Mouse (Mus musculus) heart, embryonic 16.5 days (tissue): ENCODE results near the gene Wbp11. TPM values are rescaled to one million over a fixed set of nuclear protein-coding genes. Genes with fewer than 3 reads are reported as not detected.

Experiments
- ATAC-seq: fragments of 200-750 bp; cut with Nextera tagmentation; replicated peaks from 2 replicates; pipeline ENCODE4 v1.8.0; 2017; ENCODE audit warnings: moderate number of reproducible peaks; ENCODE audit not compliant: insufficient read depth, low FRiP score; ENCODE audit errors: extremely low read depth
- H3K27ac ChIP-seq: fragments of 300-500 bp; sonication (generic); 2 replicates; pipeline ENCODE4 v1.5.1; 2014; ENCODE audit warnings: mild to moderate bottlenecking, low read length, control low read depth, moderate library complexity
- H3K27me3 ChIP-seq: fragments of 300-500 bp; sonication (generic); 2 replicates; pipeline ENCODE4 v1.6.1; 2014; ENCODE audit warnings: low read length, mixed read lengths; ENCODE audit not compliant: control insufficient read depth, insufficient read depth
- H3K36me3 ChIP-seq: fragments of 300-500 bp; sonication (generic); 2 replicates; pipeline ENCODE4 v1.6.1; 2014; ENCODE audit not compliant: control insufficient read depth, insufficient read depth
- H3K4me1 ChIP-seq: fragments of 300-500 bp; sonication (generic); 2 replicates; pipeline ENCODE4 v1.6.1; 2014; ENCODE audit warnings: low read length, mixed read lengths; ENCODE audit not compliant: control insufficient read depth, insufficient read depth
- H3K4me2 ChIP-seq: fragments of 300-500 bp; sonication (generic); 2 replicates; pipeline ENCODE4 v1.6.1; 2014; ENCODE audit warnings: low read depth, mild to moderate bottlenecking, control low read depth, low read length
- H3K4me3 ChIP-seq: fragments of 300-500 bp; sonication (generic); 2 replicates; pipeline ENCODE4 v1.5.1; 2014; ENCODE audit warnings: mild to moderate bottlenecking, control low read depth, low read length
- H3K9ac ChIP-seq: fragments of 300-500 bp; sonication (generic); 2 replicates; pipeline ENCODE4 v1.6.1; 2014; ENCODE audit warnings: low read length, control low read depth
- H3K9me3 ChIP-seq: fragments of 300-500 bp; sonication (generic); replicated peaks from 2 replicates; pipeline ENCODE4 v1.6.1; 2016; ENCODE audit warnings: low read length; ENCODE audit not compliant: control insufficient read depth
- WGBS: fragments of 180-500 bp; shearing (Covaris S2); extraction: QIAGEN DNeasy Blood & Tissue Kit; methylation state at CpG from one replicate; pipeline ENCODE4 v1.1.7; 2014; 5-methylcytosine and 5-hydroxymethylcytosine counted together
- polyA plus RNA-seq: library from polyadenylated mRNA; unstranded; fragments of >200 nt; fragmentation: Nextera tagmentation; extraction: Ambion mirVana; gene quantifications from 2 replicates; pipeline ENCODE4 v1.2.1, GENCODE M21; 2015

Wbp11 gene
- polyA plus RNA-seq, result 64.5 and 77.7 TPM in 2 replicates

GRCm38 (mm10) chr6:136827881-136828561, at the start of gene Wbp11:
Wbp11 (minus strand) TSS chr6:136828233.
- H3K4me3 ChIP-seq, result peak within 1 kb of the TSS; percentile 100
- peak within 1 kb of the TSS; percentile 86 for H3K27ac ChIP-seq
- peaks cover 4% of the 10 kb centered on the region for H3K4me1 ChIP-seq
- H3K36me3 ChIP-seq, result peaks cover 18% of the 10 kb centered on the region
- no peaks in the 10 kb centered on the region for H3K27me3 ChIP-seq
- H3K4me2 ChIP-seq, result peak within 1 kb of the TSS; percentile 91
- H3K9me3 ChIP-seq, result no peaks in the 10 kb centered on the region
- under 1% methylated on average over 45 of the region's 45 CpGs for WGBS
- peak; percentile 100 for ATAC-seq
- peak within 1 kb of the TSS; percentile 100 for H3K9ac ChIP-seq

- H3K36me3 ChIP-seq, result peaks cover 9% of the 10 kb centered on the region
- no peaks in the 10 kb centered on the region for H3K9me3 ChIP-seq
- WGBS, result 26% methylated on average over 9 of the region's 9 CpGs
- peak within 1 kb of the TSS; percentile 56 for H3K4me3 ChIP-seq
- H3K9ac ChIP-seq, result peak within 1 kb of the TSS; percentile 72
- peak; percentile 80 for ATAC-seq
- H3K27ac ChIP-seq, result peak within 1 kb of the TSS; percentile 90
- peak within 1 kb of the TSS; percentile 62 for H3K4me2 ChIP-seq
- H3K4me1 ChIP-seq, result peaks cover 11% of the 10 kb centered on the region
- H3K27me3 ChIP-seq, result no peaks in the 10 kb centered on the region
Observed at GRCm38 (mm10) chr6:136875670-136876069, 47.6 kb upstream of the Wbp11 start, which contains the start of gene Mgp. Mgp (minus strand) TSS chr6:136875823.

- ATAC-seq, result peak; percentile 70
- WGBS, result 15% methylated on average over 8 of the region's 8 CpGs
- peaks cover 11% of the 10 kb centered on the region for H3K4me1 ChIP-seq
- H3K27ac ChIP-seq, result peak overlapping the region; percentile 71
- H3K4me3 ChIP-seq, result peak overlapping the region; percentile 47
- H3K36me3 ChIP-seq, result peaks cover 9% of the 10 kb centered on the region
- H3K4me2 ChIP-seq, result peak overlapping the region; percentile 57
- no peaks in the 10 kb centered on the region for H3K27me3 ChIP-seq
- no peaks in the 10 kb centered on the region for H3K9me3 ChIP-seq
- peak overlapping the region; percentile 66 for H3K9ac ChIP-seq
Observed at GRCm38 (mm10) chr6:136874599-136874998, 46.6 kb upstream of the Wbp11 start.

- H3K4me2 ChIP-seq, result no peak overlapping the region
- H3K9ac ChIP-seq, result no peak overlapping the region
- no peak for ATAC-seq
- no peaks in the 10 kb centered on the region for H3K9me3 ChIP-seq
- peaks cover 9% of the 10 kb centered on the region for H3K36me3 ChIP-seq
- H3K27ac ChIP-seq, result no peak overlapping the region
- whole genome bisulfite sequencing, result 63% methylated on average over 5 of the region's 5 CpGs
- H3K4me3 ChIP-seq, result no peak overlapping the region
- H3K27me3 ChIP-seq, result no peaks in the 10 kb centered on the region
- H3K4me1 ChIP-seq, result no peaks in the 10 kb centered on the region
Observed at GRCm38 (mm10) chr6:136868921-136869320, 40.9 kb upstream of the Wbp11 start.

- no peak for ATAC-seq
Observed at GRCm38 (mm10) chr6:136866150-136866549, 38.1 kb upstream of the Wbp11 start.

GRCm38 (mm10) chr6:136865360-136865759, 37.3 kb upstream of the Wbp11 start:
- H3K27me3 ChIP-seq, result no peaks in the 10 kb centered on the region
- H3K4me2 ChIP-seq, result no peak overlapping the region
- H3K9ac ChIP-seq, result no peak overlapping the region
- H3K4me3 ChIP-seq, result no peak overlapping the region
- H3K9me3 ChIP-seq, result no peaks in the 10 kb centered on the region
- H3K27ac ChIP-seq, result no peak overlapping the region
- peaks cover 5% of the 10 kb centered on the region; the same call in 1 of the 2 replicates for H3K4me1 ChIP-seq
- 77% methylated on average over 5 of the region's 5 CpGs for WGBS
- no peak for ATAC-seq
- no peaks in the 10 kb centered on the region for H3K36me3 ChIP-seq

More at GRCm38 (mm10) chr6:136866150-136866549, 38.1 kb upstream of the Wbp11 start:
- no peaks in the 10 kb centered on the region for H3K9me3 ChIP-seq
- 77% methylated on average over 4 of the region's 4 CpGs for WGBS
- no peak overlapping the region for H3K4me2 ChIP-seq
- H3K4me1 ChIP-seq, result no peaks in the 10 kb centered on the region
- H3K27me3 ChIP-seq, result no peaks in the 10 kb centered on the region
- H3K9ac ChIP-seq, result no peak overlapping the region
- no peaks in the 10 kb centered on the region for H3K36me3 ChIP-seq
- H3K4me3 ChIP-seq, result no peak overlapping the region
- no peak overlapping the region for H3K27ac ChIP-seq

- no peaks in the 10 kb centered on the region for H3K27me3 ChIP-seq
- H3K9me3 ChIP-seq, result no peaks in the 10 kb centered on the region
- H3K4me1 ChIP-seq, result peaks cover 42% of the 10 kb centered on the region
- no peaks in the 10 kb centered on the region for H3K36me3 ChIP-seq
- 36% methylated on average over 9 of the region's 9 CpGs for WGBS
- peak overlapping the region; percentile 16; the same call in 1 of the 2 replicates for H3K4me3 ChIP-seq
- H3K4me2 ChIP-seq, result peak overlapping the region; percentile 43
- peak overlapping the region; percentile 68 for H3K9ac ChIP-seq
- H3K27ac ChIP-seq, result peak overlapping the region; percentile 95
- ATAC-seq, result no peak
Observed at GRCm38 (mm10) chr6:136861020-136861419, 33.0 kb upstream of the Wbp11 start.

GRCm38 (mm10) chr6:136858420-136858819, 30.4 kb upstream of the Wbp11 start:
- no peak for ATAC-seq
- 42% methylated on average over 8 of the region's 8 CpGs for WGBS
- no peak overlapping the region for H3K4me3 ChIP-seq
- no peaks in the 10 kb centered on the region for H3K27me3 ChIP-seq
- H3K4me2 ChIP-seq, result peak overlapping the region; percentile 67; the same call in 1 of the 2 replicates
- no peak overlapping the region for H3K9ac ChIP-seq
- peaks cover 47% of the 10 kb centered on the region for H3K4me1 ChIP-seq
- H3K27ac ChIP-seq, result peak overlapping the region; percentile 95
- H3K9me3 ChIP-seq, result no peaks in the 10 kb centered on the region
- no peaks in the 10 kb centered on the region for H3K36me3 ChIP-seq

- Histone ChIP-seq H3K9me3 (no peaks in the 10 kb centered on the region), H3K4me3 (peak overlapping the region; percentile 46), H3K4me1 (peaks cover 47% of the 10 kb centered on the region), H3K27ac (peak overlapping the region; percentile 95), H3K36me3 (no peaks in the 10 kb centered on the region), H3K27me3 (no peaks in the 10 kb centered on the region), H3K4me2 (peak overlapping the region; percentile 67), H3K9ac (peak overlapping the region; percentile 76)
- ATAC-seq, result peak; percentile 54
- WGBS, result 4% methylated on average over 11 of the region's 11 CpGs
Observed at GRCm38 (mm10) chr6:136857873-136858260, 29.8 kb upstream of the Wbp11 start.
